Mouse (Mus musculus): ENCODE data around the gene Trib2.
A peak's percentile ranks its signal among the peaks of the same experiment; 100 is the strongest.

Gene Trib2

GRCm38 (mm10) chr12:15761453-15762116 is 55.1 kb downstream of the Trib2 start:
- no peak for DNase-seq

DNA sequence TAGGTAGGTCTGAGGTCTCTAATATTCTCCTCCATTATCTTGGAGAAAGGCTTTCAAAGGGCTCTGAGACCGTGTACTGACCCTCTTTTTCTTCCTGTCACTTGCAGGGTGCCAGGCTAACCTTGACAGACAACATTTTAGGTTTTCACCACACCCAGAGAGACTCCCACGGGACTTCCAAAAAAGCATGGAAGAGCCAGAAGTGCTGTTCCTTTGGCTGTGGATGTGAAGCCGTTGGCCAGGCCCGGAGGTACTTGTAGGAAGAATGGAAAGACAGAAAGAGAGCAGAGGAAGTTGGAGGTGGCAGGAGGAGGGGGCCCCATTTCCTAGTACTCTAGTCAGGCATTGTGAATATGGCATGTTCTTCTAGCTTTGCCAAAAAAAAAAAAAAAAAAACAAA is 56.0 kb downstream of the Trib2 start:
- no peak for DNase-seq

DNA sequence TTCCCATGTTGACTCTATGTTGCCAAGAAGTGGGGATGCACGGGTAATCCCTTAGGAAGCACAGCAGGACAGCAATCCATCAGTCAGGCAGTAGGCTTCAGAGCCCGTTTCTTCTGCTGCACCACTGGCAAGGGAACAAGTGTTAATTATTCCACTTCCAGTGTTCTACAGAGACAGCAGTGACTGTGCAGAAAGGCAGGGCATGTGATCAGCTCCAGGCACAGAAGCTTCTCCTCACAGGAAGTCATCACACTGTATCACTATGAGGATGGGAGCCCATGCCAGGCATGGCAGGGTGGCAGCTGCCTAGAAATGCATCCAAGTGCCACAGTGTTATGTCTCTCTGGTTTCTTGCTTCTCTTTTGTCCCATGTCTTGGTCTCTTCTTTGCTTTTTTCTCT is 57.9 kb downstream of the Trib2 start:
- DNase-seq = peak; percentile 3

DNA sequence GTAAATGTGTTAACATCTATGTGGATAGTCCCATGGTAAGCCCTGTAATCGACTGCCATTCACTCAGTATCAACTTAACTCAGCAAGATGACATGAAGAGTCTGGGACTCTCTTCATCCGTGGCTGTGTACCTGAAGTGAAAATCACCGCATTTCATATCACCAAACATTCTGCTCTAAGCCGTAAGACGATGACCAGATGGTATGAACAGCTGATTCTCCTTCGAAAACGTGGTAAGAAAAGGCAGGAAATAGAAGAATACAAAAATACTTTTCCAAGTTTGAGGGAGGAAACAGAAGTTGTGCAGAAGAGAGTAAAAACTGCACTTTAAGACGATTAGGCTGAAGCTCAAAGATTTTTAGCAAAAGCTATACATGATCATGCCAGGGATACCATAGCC is 59.4 kb downstream of the Trib2 start:
- no peak for DNase-seq

GRCm38 (mm10) chr12:15755030-15755690 is 61.6 kb downstream of the Trib2 start:
- DNase-seq = no peak

DNA sequence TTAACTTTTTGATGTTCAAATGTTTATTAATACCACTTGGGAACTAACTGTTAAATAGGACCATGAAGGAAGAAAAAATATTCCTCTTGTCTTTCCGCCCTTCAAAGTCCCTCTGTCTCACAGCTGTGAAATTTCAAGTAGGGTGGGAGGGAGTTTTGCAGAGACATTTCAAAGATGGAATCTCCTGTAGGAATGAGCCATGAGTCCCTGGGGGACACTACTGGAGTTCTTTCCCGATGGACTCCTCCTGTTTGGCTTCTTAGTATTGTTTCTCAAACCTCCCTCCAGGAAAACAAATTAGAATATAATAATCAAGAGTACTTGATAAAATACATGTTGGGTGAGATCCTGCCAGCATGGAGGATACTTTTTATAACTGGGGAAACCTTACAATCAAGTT is 62.1 kb downstream of the Trib2 start:
- no peak for DNase-seq

GRCm38 (mm10) chr12:15749646-15750195 is 67.0 kb downstream of the Trib2 start:
- DNase-seq = no peak

- no peak for DNase-seq
Observed at GRCm38 (mm10) chr12:15745752-15746151, 71.0 kb downstream of the Trib2 start.

All from cerebellum, adult 11 months (tissue).